Mouse (Mus musculus) megakaryocyte, embryonic 14.5 days (primary cell): ENCODE results near the gene Arid3b. TPM values are rescaled to one million over a fixed set of nuclear protein-coding genes. Genes with fewer than 3 reads are reported as not detected.

Source experiments
- H3K27me3 ChIP-seq: replicated peaks from 2 replicates; pipeline ENCODE3; 2012; ENCODE audit warnings: inconsistent platforms
- H3K36me3 ChIP-seq: replicated peaks from 2 replicates; pipeline ENCODE3; 2012; ENCODE audit warnings: low read length, inconsistent platforms, mixed read lengths
- H3K4me1 ChIP-seq: 2 replicates; pipeline ENCODE4 v1.6.1; 2012; ENCODE audit warnings: inconsistent platforms
- H3K4me3 ChIP-seq: replicated peaks from 2 replicates; pipeline ENCODE3; 2012; ENCODE audit warnings: moderate library complexity, mild to moderate bottlenecking, inconsistent platforms
- H3K9me3 ChIP-seq: 2 replicates; pipeline ENCODE4 v1.6.1; 2012; ENCODE audit warnings: inconsistent platforms
- FLI1 ChIP-seq: IDR thresholded peaks from 2 replicates; pipeline ENCODE4 v1.6.1; 2012; ENCODE audit warnings: low read length, inconsistent platforms, mixed read lengths
- GATA1 ChIP-seq: IDR thresholded peaks from 3 replicates; pipeline ENCODE4 v1.6.1; 2012; ENCODE audit warnings: mixed read lengths, low read length, inconsistent platforms, borderline replicate concordance
- polyA plus RNA-seq: library from polyadenylated mRNA; stranded (reverse); fragments of >175 nt; gene quantifications from 2 replicates; pipeline ENCODE4 v1.2.3, GENCODE M21; 2012; ENCODE audit warnings: low replicate concordance; ENCODE audit not compliant: insufficient read depth

Gene Arid3b
- polyA plus RNA-seq, 1 experiment, result 33.5 TPM

DNA sequence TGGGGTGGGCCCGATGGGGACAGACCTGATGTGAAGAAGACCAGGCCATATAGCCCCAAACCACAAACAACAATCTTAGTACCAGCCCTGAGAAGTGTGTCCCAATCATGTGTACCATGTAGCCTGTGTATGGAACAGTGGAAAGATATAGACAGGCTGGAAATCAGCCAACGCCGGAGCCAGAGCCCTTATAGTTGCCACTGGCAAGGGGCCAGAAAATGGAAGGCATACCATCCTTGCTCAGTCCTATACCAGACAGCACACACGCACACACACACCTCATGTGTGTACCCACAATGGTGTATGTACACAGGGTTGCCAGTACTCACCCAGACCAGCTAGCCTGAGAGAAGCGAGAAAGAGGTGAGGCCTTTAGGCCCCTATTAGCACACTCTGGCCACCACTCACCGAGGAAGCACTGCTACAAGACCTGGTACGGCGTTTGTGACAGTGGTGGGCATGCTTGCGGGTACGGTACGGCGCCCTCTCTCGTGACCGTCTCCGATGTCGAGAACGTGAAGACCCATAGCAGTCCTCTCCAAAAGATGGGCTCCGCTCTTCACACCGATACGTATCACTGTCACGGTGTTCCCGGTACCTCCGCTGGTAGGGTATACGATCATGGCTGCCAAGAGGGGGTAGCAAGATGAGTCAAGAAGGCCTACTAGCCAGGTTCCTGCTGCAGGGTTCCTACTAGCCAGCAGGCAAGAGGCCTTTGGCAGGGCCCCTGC, 76.0 kb downstream of the Arid3b start:
- Histone ChIP-seq H3K4me1 (peaks cover 83% of the 10 kb centered on the region), H3K27me3 (no peaks in the 10 kb centered on the region), H3K36me3 (peaks cover 72% of the 10 kb centered on the region), H3K9me3 (no peaks in the 10 kb centered on the region), H3K4me3 (peak overlapping the region; percentile 38)
- no peak for TF ChIP-seq GATA1
- no peak for TF ChIP-seq FLI1

DNA sequence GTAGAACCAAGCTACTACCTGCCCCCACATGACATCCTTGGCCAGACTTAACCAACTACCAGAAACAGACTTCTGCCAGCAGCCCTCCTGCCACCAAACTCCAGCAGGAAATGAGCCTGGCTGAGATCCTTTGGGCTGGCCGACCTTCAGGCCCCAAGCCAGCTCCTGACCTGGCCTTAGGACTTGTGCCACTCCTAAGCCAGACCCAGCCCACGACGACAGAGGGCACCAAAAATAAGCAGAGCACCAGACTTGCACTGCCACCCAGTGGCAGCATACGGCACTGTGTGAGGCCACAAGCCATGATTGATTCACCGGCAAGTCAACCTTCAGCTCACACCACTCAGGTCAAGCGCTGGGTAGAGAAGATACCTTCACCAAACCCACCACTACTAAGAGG, 77.3 kb downstream of the Arid3b start:
- Histone ChIP-seq H3K4me1 (peaks cover 94% of the 10 kb centered on the region), H3K27me3 (no peaks in the 10 kb centered on the region), H3K4me3 (peak overlapping the region; percentile 69), H3K9me3 (no peaks in the 10 kb centered on the region), H3K36me3 (peaks cover 85% of the 10 kb centered on the region)
- TF ChIP-seq GATA1 (no peak), FLI1 (no peak)

DNA sequence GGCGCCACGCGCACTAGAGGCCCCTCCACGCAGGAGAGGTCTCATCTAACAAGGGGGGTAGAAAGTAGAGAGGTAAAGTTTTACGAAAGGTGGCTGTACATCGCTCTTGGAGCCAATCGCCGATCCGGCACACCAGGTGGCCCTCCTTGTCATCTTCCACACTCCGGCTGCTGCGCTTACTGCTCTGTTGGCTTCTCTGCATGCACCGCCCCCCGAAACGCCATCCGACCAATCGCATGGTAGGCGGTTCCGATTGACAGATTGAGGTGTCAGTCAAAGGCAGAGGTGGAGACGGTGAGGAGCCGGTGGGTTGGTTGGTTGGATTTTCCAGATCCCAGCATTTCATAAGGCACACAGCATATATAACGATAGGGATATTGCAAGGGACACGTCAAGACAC, 78.1 kb downstream of the Arid3b start:
- Histone ChIP-seq H3K36me3 (peaks cover 93% of the 10 kb centered on the region), H3K4me1 (peaks cover 93% of the 10 kb centered on the region), H3K27me3 (no peaks in the 10 kb centered on the region), H3K4me3 (peak overlapping the region; percentile 62), H3K9me3 (no peaks in the 10 kb centered on the region)
- no peak for TF ChIP-seq GATA1
- TF ChIP-seq FLI1, result no peak

DNA sequence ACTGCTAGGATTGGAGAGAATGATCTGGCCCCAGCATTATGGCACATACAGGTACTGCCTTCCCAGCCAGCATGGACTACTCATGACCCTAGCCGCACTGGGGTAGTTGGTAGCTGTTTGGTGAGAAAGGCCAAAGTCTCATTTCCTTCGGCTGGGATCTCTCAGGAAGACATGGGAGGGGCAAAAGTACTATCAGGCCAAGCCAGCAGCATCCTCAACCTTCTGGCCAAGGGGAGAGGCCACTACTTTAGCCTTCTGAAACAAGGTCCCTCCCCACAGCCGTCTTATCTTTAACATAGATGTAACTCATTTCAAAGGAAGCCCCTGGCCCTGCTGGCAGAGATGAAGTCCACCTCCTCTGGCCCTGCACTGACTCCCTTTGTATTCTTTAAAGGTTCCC, 79.0 kb downstream of the Arid3b start:
- no peaks in the 10 kb centered on the region for H3K27me3 ChIP-seq
- H3K4me1 ChIP-seq, result peaks cover 92% of the 10 kb centered on the region
- peak overlapping the region; percentile 77 for H3K4me3 ChIP-seq
- peaks cover 97% of the 10 kb centered on the region for H3K36me3 ChIP-seq
- TF ChIP-seq FLI1 (peak; percentile 65), GATA1 (peak; percentile 87)
- H3K9me3 ChIP-seq, result no peaks in the 10 kb centered on the region

DNA sequence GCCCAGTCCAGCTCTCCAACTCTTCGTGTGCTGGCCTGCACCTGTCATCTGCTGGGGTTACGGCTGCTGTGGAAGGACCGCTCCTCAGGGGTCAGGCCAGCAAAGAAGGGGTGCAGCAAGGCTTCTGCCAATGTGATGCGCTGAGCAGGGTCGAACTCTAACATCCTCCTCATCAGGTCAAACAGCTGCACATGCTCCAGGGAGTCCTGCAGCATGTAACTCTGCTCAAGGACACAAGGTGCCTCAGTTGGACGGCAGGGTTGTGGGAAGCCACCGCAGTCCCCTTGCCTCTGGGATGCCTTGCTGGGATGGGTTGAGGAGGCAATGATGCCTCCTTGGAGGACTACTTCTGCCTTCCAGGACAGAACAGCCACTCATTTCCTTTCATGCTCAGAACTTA, 85.7 kb downstream of the Arid3b start:
- H3K4me3 ChIP-seq, result peak overlapping the region; percentile 20
- peaks cover 18% of the 10 kb centered on the region for H3K9me3 ChIP-seq
- H3K27me3 ChIP-seq, result no peaks in the 10 kb centered on the region
- peaks cover 100% of the 10 kb centered on the region for H3K36me3 ChIP-seq
- H3K4me1 ChIP-seq, result peaks cover 88% of the 10 kb centered on the region
- TF ChIP-seq GATA1 (no peak), FLI1 (no peak)

DNA sequence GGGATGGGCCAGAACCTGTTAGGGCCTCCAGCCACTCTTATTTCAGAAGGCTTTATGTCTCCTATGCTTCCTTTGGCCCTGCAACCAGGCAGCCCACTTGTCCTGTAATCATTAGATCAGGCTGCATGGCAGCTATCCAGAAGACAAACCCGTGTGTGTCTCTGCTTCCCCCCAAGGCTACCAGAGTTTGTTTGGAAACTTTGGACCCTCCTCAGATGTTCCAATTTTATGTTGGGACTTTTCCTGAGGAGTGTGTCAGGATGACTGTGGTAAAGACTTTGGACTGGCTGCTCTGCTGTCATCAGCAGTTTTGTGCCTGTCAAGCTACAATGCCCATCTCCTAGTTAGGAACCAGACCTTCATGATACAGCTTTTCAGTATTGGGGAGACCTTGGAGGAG, 87.8 kb downstream of the Arid3b start:
- H3K9me3 ChIP-seq, result peaks cover 18% of the 10 kb centered on the region
- no peaks in the 10 kb centered on the region for H3K27me3 ChIP-seq
- TF ChIP-seq GATA1, result no peak
- no peak for TF ChIP-seq FLI1
- H3K4me1 ChIP-seq, result peaks cover 82% of the 10 kb centered on the region
- no peak overlapping the region for H3K4me3 ChIP-seq
- peaks cover 100% of the 10 kb centered on the region for H3K36me3 ChIP-seq

DNA sequence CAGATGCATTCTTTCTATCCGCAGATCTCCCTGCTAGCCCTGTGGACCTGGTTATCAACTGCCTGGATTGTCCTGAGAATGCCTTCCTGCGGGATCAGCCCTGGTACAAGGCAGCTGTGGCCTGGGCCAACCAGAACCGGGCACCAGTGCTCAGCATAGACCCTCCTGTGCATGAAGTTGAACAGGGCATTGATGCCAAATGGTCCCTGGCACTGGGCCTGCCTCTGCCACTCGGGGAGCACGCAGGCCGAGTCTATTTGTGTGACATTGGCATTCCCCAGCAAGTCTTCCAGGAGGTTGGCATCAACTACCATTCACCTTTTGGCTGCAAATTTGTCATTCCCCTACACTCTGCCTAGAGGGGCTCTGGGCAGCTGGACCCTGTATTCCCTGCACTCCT, 88.5 kb downstream of the Arid3b start:
- H3K9me3 ChIP-seq, result peaks cover 18% of the 10 kb centered on the region
- no peak overlapping the region for H3K4me3 ChIP-seq
- no peaks in the 10 kb centered on the region for H3K27me3 ChIP-seq
- H3K4me1 ChIP-seq, result peaks cover 81% of the 10 kb centered on the region
- H3K36me3 ChIP-seq, result peaks cover 100% of the 10 kb centered on the region
- TF ChIP-seq FLI1, result no peak
- no peak for TF ChIP-seq GATA1

DNA sequence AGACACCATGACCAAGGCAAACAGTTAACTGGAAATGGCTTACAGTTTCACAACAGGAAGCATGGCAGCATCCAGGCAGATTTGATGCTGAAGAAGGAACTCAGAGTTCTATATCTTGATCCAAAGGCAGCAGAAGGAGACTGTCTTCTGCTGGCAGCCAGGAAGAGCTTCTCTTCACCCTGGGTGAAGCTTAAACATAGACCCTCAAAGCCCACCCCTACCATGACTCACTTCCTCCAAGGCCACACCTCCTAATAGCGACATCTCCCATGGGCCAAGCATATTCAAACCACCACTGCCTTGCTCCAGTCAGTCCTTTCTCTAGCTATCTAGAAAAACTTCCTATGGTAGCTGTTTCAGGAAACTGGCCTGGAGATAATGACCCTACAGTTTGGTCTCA, 89.5 kb downstream of the Arid3b start:
- H3K4me3 ChIP-seq, result no peak overlapping the region
- H3K27me3 ChIP-seq, result no peaks in the 10 kb centered on the region
- TF ChIP-seq FLI1 (no peak), GATA1 (no peak)
- peaks cover 18% of the 10 kb centered on the region for H3K9me3 ChIP-seq
- peaks cover 76% of the 10 kb centered on the region for H3K4me1 ChIP-seq
- peaks cover 100% of the 10 kb centered on the region for H3K36me3 ChIP-seq

DNA sequence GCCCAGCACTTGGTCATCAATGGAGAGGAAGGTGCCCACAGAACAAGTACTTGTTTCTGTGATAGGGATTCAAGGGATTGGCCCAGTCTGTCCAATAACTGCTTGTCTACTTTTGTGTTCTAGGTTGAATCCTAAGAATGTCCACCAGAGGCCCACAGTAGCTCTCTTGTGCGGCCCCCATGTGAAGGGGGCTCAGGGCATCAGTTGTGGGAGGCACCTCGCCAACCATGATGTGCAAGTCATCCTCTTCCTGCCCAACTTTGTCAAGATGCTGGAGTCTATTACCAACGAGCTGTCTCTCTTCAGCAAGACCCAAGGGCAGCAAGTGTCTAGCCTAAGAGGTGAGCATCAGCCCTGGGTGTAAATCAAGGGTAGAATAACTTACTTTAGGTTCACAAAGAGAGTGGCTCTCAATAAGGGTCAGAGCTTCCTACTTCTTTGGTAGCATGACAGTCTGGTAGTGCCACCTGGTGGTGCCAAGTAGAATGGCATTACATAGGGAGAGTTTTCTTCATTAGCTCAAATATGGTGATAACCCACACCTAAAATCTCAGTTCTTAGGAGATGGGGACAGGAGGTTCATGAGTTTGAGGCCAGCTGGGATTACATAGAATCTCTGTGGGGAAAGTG, 92.0 kb downstream of the Arid3b start:
- peaks cover 100% of the 10 kb centered on the region for H3K36me3 ChIP-seq
- peaks cover 69% of the 10 kb centered on the region for H3K4me1 ChIP-seq
- H3K9me3 ChIP-seq, result peaks cover 18% of the 10 kb centered on the region
- H3K4me3 ChIP-seq, result no peak overlapping the region
- H3K27me3 ChIP-seq, result no peaks in the 10 kb centered on the region
- TF ChIP-seq FLI1 (no peak), GATA1 (no peak)

Other genes with a start within 250 kb of the Arid3b start
- gene Ulk3, start 247.3 kb downstream of the Arid3b start, polyA plus RNA-seq, result 3.3 and 4.7 TPM in 2 replicates
- gene Cplx3, start 230.5 kb downstream of the Arid3b start, polyA plus RNA-seq, result 1.1 TPM in 1 of 2 replicates, not detected in the other
- not detected in 2 replicates for gene Lman1l, start 216.0 kb downstream of the Arid3b start, polyA plus RNA-seq
- 400 and 436 TPM in 2 replicates for gene Csk, start 183.2 kb downstream of the Arid3b start, polyA plus RNA-seq
- gene Cyp1a2, start 153.1 kb downstream of the Arid3b start, polyA plus RNA-seq, result not detected in 2 replicates
- 1.0 TPM in 1 of 2 replicates, not detected in the other for gene Cyp1a1, start 148.9 kb downstream of the Arid3b start, polyA plus RNA-seq
- 1.1 and 2.8 TPM in 2 replicates for gene Edc3, start 128.3 kb downstream of the Arid3b start, polyA plus RNA-seq
- 68.1 and 100 TPM in 2 replicates for gene Clk3, start 70.9 kb downstream of the Arid3b start, polyA plus RNA-seq
- 138 and 474 TPM in 2 replicates for gene Ubl7, start 74.2 kb upstream of the Arid3b start, polyA plus RNA-seq
- gene Sema7a, start 103.3 kb upstream of the Arid3b start, polyA plus RNA-seq, result 7.2 and 10.4 TPM in 2 replicates
- 1.1 and 7.5 TPM in 2 replicates for gene Cyp11a1, start 169.6 kb upstream of the Arid3b start, polyA plus RNA-seq
- gene Stra6, start 227.0 kb upstream of the Arid3b start, polyA plus RNA-seq, result not detected in 2 replicates